Mouse (Mus musculus) thymus, postnatal 36 days (tissue): ENCODE measurements around the gene Gm20792.
"Not testable (repeated sequence)": the region's sequence is repeated elsewhere in the genome, so short reads cannot be mapped to it uniquely, and the experiment has no call there.

Experiments used
- DNase-seq, 2 experiments: peaks; one replicate each; pipeline ENCODE4 v3.0.0; 2022; ENCODE audit warnings: mixed read lengths in 2 of 2

Gene Gm20792

DNA sequence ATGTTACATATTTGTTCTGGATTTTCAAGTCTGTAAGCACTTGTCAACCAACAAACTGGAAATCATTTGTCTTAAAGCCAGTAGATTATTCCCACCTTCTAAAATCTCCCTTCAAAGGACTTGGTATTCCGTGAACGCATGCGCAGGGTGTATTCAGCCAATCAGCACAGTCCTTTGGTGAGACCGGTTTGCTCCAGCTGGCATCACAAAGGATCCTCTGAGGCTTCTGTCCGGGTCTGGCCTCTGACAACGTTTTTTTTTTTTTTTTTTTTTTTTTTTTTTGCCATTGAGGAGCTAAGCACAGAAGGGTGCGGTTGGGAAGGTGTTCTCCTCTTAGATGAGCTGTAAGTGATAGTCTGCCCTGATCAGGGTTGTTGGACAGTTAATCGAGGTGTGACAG lies at the start of gene Gm20792:
Gene Gm20792, plus strand, starts transcription at position 301 of the 400 bp plus-strand sequence.
- not testable (repeated sequence) for DNase-seq
